Mouse (Mus musculus): Measurements from ENCODE around the gene Msl2.

DNA sequence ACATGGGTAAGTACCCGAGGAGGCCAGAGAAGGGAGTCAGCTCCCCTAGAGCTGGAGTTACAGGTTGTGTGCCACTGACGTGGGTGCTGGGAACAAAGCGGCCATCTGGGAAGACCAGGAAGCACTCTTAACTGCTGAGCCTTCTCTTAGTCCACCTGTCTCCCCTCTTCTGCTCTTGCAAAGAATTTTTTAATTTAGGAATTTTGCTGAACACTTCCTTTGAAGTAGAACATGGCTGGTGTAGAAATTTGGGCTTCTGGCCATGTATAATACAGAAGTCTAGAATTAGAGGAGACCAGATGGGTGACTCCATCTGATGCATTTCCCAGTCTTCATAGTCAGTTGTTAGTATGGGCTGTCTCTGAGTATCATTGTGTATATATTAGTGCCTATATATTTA is 9.8 kb downstream of the Msl2 start:
- no peak for TF ChIP-seq MYOD1 (IDR thresholded peaks at IDR 0.05; ENCODE audit: control insufficient read depth in 1 of 3, insufficient read length in 2 of 3, low read depth in 2 of 3)
- no peak for TF ChIP-seq POLR2A (IDR thresholded peaks at IDR 0.05; ENCODE audit: insufficient read length, low read depth)
- no peak for TF ChIP-seq TCF3 (IDR thresholded peaks at IDR 0.05; ENCODE audit: insufficient read length, low read depth)
- no peak for TF ChIP-seq E2F4 (IDR thresholded peaks at IDR 0.05; ENCODE audit: insufficient read depth)
- TF ChIP-seq MAX (IDR thresholded peaks at IDR 0.05; ENCODE audit: low read depth): no peak
- no peak for TF ChIP-seq POLR2AphosphoS2 (IDR thresholded peaks at IDR 0.05; ENCODE audit: insufficient read length, low read depth)
- TF ChIP-seq TCF12 (IDR thresholded peaks at IDR 0.05; ENCODE audit: insufficient read depth, poor library complexity, severe bottlenecking): no peak
- no peak for TF ChIP-seq USF1 (IDR thresholded peaks at IDR 0.05; ENCODE audit: low read depth)
- no peak for TF ChIP-seq MYOG (IDR thresholded peaks at IDR 0.05; ENCODE audit: control insufficient read depth in 1 of 3, insufficient read depth in 1 of 3, insufficient read length in 2 of 3, low read depth in 2 of 3)
- no peak for TF ChIP-seq SRF (IDR thresholded peaks at IDR 0.05; ENCODE audit: control insufficient read depth, insufficient read length, low read depth)
- no peak for TF ChIP-seq CEBPB (IDR thresholded peaks at IDR 0.05; ENCODE audit: insufficient read depth, poor library complexity, severe bottlenecking)
- no peak for TF ChIP-seq REST (IDR thresholded peaks at IDR 0.05; ENCODE audit: insufficient read depth, insufficient read length)

Data from myocyte (in vitro differentiated cells).